In the genomic region with DNA sequence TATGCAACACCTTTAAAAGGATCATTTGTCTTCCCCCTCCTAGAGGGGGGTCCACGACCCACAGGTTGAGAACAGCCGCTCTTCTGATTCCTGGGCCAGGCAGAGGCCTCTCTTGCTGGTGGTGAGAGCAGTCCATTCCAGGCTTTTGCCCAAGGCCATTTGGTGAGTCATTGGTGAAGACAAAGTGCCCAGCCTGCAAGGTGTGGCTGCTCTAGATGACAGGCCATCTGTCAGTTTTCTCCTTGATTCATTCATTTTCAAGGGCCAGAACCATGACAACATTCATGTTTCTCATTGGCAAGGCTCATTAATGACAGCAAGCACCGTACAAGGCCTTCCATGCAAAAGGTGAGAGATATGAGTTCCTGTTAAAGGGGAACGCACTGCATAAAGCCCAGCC, we compare ENCODE assay signal across 26 mouse cellular contexts.
DNase-seq lines count a peak whose midpoint lies in the region; ATAC-seq lines count a peak whose summit lies in the region.
"Had no signal": no experiment of that assay in that cellular context is flagged by ENCODE, and none has a peak within 500 bp of the region (broad histone marks: within the 10 kb centered on the region; RNA-seq: fewer than 3 reads in every experiment).

No protein-coding gene starts in this region.

- no peak overlapping the region for H3K9ac ChIP-seq in midbrain, embryonic 14.5 days (replicated peaks; ENCODE audit: low read length)
- H3K9ac ChIP-seq: embryonic facial prominence, embryonic 15.5 days; forebrain, embryonic 12.5 days; hindbrain, embryonic 14.5 days; liver, embryonic 14.5 days; lung, embryonic 14.5 days had no signal

- H3K36me3 ChIP-seq in midbrain, embryonic 14.5 days (ENCODE audit: control insufficient read depth, insufficient read depth, low read length): no peaks in the 10 kb centered on the region
- H3K36me3 ChIP-seq: embryonic facial prominence, embryonic 10.5 days; embryonic facial prominence, embryonic 15.5 days; forebrain, embryonic 12.5 days; midbrain, embryonic 10.5 days had no signal

- WGBS in midbrain, embryonic 14.5 days: 88% methylated on average over 4 of the region's 4 CpGs

- peak; percentile 25 to 36 for DNase-seq in cerebellum, postnatal 14 days
- no peak for DNase-seq in cerebellum, postnatal 4 days (ENCODE audit: low spot score in 2 of 2)
- DNase-seq in 3T3-L1 (ENCODE audit: low read depth, low spot score): peak; percentile 91
- peak; percentile 82 for DNase-seq in adrenal gland, adult 2 months
- DNase-seq in adrenal gland, postnatal 36 days: peak; percentile 72 to 77
- DNase-seq in midbrain, embryonic 14.5 days: no peak
- no peak for DNase-seq in kidney, adult 18-20 months
- DNase-seq: cerebellum, adult 11 months; cerebellum, adult 9-11 months; gastrocnemius, postnatal 14 days; kidney, adult 2 months; kidney, postnatal 36 days; liver; lung, postnatal 14 days; thymus, postnatal 14 days had no signal

- no peaks in the 10 kb centered on the region for H3K4me1 ChIP-seq in midbrain, embryonic 14.5 days (ENCODE audit: control insufficient read depth, insufficient read depth, low read length)
- H3K4me1 ChIP-seq: embryonic facial prominence, embryonic 10.5 days; forebrain, embryonic 12.5 days; midbrain, embryonic 10.5 days had no signal

- H3K4me3 ChIP-seq in midbrain, embryonic 14.5 days (replicated peaks; ENCODE audit: low read depth, low read length): no peak overlapping the region
- H3K4me3 ChIP-seq: embryonic facial prominence, embryonic 10.5 days; embryonic facial prominence, embryonic 15.5 days; forebrain, embryonic 12.5 days; midbrain, embryonic 10.5 days had no signal

- H3K9me3 ChIP-seq in midbrain, embryonic 14.5 days (ENCODE audit: control insufficient read depth, low read length): no peaks in the 10 kb centered on the region
- H3K9me3 ChIP-seq: embryonic facial prominence, embryonic 10.5 days; embryonic facial prominence, embryonic 15.5 days; forebrain, embryonic 12.5 days; midbrain, embryonic 10.5 days had no signal

- no peaks in the 10 kb centered on the region for H3K27me3 ChIP-seq in midbrain, embryonic 14.5 days (ENCODE audit: control insufficient read depth, insufficient read depth, low read length)
- H3K27me3 ChIP-seq: embryonic facial prominence, embryonic 15.5 days; forebrain, embryonic 12.5 days had no signal

- H3K27ac ChIP-seq in midbrain, embryonic 14.5 days (replicated peaks; ENCODE audit: low read depth, low read length): no peak overlapping the region
- H3K27ac ChIP-seq: embryonic facial prominence, embryonic 10.5 days; embryonic facial prominence, embryonic 15.5 days; forebrain, embryonic 12.5 days; hindbrain, embryonic 14.5 days; liver, embryonic 14.5 days; midbrain, embryonic 10.5 days had no signal

- ATAC-seq in megakaryocyte, adult 5-6 weeks (ENCODE audit: poor library complexity, severe bottlenecking): no peak
- no peak for ATAC-seq in midbrain, embryonic 14.5 days (ENCODE audit: low FRiP score, low TSS enrichment)
- ATAC-seq: CD4-positive, CD25-positive, alpha-beta regulatory T cell, adult 4 months; midbrain, embryonic 16.5 days had no signal

- no peak overlapping the region for H3K4me2 ChIP-seq in midbrain, embryonic 14.5 days (ENCODE audit: low read length)
- H3K4me2 ChIP-seq: embryonic facial prominence, embryonic 15.5 days; forebrain, embryonic 12.5 days; heart, embryonic 11.5 days; hindbrain, embryonic 14.5 days; lung, embryonic 14.5 days had no signal

Comparison
In these comparisons a context has a peak if more than half of its experiments do, and no peak if none do; other contexts are left out.
1. DNase-seq: peak in cerebellum, postnatal 14 days (2 of 2), 3T3-L1 (single experiment), adrenal gland, adult 2 months (single experiment) and adrenal gland, postnatal 36 days (2 of 2); none in cerebellum, postnatal 4 days (0 of 2), midbrain, embryonic 14.5 days (single experiment) and kidney, adult 18-20 months (single experiment).